Mouse (Mus musculus): ENCODE results near the gene Pcdh7.

DNA sequence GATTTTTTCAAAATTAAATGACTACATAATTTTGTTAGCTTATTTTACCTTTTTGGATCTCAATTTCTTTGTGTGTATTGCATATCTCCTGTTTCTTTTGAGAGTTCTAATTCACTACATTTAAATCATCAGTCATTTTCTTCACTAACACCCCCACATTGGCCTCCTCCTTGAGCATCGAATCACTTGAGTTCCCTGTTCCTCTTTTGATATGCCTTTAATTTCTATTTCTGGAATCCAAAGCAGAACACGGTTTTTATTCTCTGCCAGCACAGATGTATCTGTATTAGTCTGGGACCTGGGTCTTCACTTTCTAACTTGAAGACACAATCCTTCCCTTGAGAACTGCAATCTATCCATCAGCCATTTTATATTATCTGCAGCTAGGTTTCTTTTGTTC is 132.3 kb downstream of the Pcdh7 start:
- TF ChIP-seq CTCF (IDR thresholded peaks at IDR 0.05; ENCODE audit: extremely low read depth, insufficient read length, insufficient replicate concordance, low read depth, low read length) (no peak), POLR2A (IDR thresholded peaks at IDR 0.05; ENCODE audit: low read depth, low read length) (no peak)

All from small intestine, adult 2 months (tissue).